Mouse (Mus musculus) adrenal gland, postnatal 36 days (tissue): ENCODE data around the gene Ugt1a6a. TPM values are rescaled to one million over a fixed set of nuclear protein-coding genes. Genes with fewer than 3 reads are reported as not detected.

Experiments used
- DNase-seq, 2 experiments: peaks; one replicate each; pipeline ENCODE4 v3.0.0; 2021; ENCODE audit warnings: mixed read lengths in 1 of 2
- total RNA-seq, 2 experiments: library from RNA; stranded (reverse); gene quantifications; 2 replicates each; pipeline ENCODE4 v1.2.3; 2021

Ugt1a6a gene
- total RNA-seq, 2 experiments from 2014 or later = 15.0 to 15.7 TPM

DNA sequence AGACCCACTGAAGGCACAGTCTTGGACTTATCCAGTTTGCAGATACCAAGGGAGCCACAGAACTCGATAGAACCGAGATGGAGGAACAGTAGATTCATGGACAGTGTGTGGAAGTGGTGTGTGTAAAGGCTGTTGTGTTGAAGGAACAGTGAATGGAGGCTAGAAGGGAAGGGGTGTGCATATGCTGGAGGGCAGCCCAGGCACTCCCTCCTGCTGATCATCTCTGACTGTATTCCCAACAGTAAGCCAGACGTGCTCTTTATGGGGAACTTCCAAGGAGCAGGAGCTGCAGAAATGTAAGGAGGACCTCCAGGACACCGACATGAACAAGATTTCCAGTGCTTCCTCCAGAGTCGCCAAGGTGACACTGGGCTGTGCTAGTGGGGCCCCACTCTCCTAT is 115.4 kb downstream of the Ugt1a6a start:
- no peak for DNase-seq

DNA sequence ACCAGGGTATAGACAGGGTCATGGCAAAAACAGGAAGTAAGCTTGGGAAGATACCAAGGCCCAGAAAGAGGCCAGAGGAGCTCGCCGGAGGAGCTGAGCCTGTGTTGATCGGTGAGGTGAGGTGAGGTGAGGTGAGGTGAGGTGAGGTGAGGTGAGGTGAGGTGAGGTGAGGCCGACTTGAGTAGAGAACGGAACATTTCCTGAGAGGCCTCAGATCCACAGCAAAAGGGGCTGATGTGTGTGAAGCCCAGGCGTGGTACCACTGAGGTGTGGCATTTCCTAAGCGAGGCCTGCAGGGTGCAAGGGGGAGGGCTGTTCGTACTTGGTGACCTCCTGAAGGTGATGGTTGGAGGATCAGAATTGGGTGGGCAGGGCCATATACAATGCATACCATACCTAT is 118.5 kb downstream of the Ugt1a6a start:
- no peak for DNase-seq

DNA sequence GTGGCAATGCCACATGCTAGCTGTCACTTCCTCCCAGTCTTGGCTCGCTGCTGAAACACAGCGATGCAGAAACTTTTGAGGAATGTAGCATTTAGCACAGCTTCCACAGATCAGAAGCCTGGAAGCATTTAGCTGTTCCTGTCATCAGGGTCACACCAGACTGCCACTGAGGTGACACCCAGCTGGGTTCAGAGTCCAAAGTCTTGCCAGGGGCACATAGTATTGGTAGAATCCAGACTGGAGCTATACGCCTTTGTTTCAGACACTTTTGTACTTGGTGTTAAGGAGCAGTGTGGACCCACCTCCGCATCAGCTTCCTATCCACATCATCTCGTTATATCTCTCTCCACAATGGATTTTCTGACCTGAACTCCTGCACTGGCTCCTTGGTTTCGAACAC is 118.9 kb downstream of the Ugt1a6a start:
- DNase-seq = no peak

DNA sequence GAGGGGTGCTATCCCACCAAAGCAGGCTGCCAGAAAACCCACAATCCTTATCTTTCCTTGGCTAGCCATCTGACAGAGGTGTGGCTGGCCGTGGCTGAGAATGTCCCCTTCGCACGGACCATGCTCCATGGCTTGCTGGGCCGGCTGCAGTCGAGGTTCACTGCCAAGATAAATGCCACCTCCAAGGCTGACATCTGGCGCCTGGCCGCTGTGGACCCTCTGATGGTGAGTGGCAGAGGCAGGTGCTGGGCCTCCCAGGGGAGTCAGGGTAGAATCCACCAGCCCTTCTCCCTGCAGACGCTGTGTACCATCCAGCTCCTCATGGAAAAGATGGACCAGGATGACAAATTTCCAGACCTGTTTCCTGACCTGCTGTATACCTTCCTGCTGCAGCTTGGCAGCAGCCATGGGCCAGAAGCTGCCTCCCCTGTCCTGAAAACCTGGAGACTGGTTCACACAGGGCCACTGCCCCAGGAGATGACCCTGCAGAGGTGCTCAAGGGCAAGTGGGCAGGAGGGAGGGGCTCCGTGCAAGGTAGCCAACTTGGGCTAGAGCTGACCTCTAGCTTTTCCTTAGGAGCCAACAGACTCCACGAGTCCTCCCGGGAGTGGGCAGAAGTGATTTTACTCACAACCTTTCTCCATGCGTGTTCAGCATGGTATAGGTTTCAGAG is 120.3 kb downstream of the Ugt1a6a start:
- DNase-seq = no peak

DNA sequence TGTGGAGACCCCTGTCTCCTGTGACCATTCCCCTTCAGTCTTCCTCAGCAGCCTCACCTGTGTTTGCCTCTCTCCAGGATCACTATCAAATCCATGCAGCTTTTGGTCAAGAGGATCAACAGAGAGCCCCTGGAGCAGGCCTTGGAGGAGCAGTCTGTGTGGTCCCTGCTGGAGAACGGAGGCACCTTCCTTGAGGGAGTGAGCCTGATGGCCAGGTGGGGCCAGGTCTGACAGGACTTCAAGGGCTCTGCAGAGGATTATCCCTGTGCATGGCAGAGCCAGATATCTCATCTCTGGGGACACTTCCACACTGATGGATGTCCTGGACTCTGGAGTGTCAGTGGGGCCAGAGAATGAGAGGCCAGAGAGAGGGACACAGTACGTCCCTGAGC is 120.9 kb downstream of the Ugt1a6a start:
- no peak for DNase-seq

DNA sequence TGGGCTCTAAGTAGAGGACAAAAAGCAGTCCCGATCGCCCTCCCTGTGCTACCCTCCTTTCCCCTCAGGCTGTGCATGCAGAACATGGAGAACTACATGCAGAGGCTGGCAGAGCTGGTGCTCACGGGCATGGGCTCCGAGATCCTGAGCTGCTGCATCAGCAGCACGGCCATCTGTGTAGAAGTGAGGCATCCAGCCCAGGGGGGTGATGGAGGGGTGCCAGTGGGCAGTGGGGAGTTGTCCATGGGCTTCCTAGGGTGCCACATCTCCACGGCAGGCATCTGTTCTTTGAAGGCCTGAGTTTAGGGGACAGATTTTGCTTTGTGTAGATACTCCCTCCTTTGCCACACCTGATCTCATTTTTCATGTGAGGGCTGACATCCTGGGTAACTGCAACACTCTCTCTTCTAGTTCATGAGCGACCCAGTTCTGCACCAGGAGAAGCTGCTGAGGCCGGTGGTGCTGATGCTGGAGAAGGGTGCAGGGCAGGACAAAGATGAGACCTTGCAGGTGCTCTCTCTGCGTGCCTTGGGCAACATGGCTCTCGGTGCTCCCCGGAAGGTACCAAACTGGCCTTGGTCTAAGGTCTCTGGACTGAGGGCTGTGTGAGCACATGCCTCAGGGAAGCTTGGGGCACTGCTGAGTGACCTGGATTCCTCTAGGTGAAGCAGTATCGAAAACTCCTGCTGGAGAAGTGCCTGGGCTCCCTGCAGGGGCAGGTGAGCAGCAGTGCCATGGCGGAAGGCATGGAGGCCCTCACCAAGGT is 121.6 kb downstream of the Ugt1a6a start:
- DNase-seq = no peak

DNA sequence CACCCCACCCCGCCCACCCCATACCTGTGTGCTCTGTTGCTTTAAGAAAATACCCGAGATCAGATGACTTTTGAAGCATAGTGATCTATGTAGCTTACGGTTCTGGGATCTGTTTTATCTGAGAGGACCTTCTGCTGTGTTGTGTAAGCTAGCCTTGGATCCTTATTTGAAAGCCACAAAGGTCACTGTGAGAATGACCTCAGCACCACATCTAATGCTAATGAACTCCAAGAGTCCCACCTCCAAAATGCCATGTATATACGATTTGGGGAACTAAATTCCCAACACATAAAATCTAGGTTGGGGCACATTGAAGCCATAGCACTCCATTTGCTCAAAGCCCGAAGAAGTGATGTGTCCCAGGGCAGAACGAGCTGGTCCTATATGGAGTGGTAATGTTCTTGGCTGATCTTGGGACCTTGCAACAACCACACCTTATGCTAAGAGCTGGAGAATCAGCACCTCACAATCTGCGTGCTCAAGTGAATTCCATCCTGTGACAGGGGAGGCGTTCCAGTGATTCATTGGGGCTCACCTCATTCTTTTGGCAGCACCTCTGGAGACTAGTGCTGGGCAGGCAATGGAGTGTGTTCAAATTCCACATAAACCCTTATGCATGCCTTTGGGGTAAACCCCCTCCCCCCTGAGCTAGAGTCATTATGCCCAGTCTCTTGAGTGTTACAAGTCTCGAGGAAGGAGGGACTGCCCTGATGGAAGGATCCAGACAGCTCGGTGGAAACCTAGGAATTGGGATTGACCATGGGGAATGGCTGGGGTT is 122.5 kb downstream of the Ugt1a6a start:
- DNase-seq = no peak

DNA sequence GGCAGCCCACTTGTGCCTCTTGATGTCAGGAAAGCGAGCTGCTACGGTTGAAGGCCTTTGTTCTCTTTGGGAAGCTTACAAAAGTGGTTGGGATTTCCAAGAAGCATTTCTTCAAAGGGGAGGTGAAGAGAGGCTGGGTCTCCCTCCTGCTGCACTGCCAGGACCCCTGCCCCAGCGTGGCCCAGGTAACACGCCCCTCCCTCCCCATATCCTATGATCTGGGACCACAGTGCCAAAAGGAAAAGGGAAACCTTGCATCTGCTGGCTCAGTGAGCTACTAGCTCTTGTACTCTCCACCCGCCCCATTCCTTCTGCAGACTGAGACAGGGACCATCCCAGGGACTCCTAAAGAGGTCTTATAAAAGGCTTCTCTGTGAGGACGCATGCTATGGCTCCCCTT is 123.1 kb downstream of the Ugt1a6a start:
- DNase-seq = no peak

DNA sequence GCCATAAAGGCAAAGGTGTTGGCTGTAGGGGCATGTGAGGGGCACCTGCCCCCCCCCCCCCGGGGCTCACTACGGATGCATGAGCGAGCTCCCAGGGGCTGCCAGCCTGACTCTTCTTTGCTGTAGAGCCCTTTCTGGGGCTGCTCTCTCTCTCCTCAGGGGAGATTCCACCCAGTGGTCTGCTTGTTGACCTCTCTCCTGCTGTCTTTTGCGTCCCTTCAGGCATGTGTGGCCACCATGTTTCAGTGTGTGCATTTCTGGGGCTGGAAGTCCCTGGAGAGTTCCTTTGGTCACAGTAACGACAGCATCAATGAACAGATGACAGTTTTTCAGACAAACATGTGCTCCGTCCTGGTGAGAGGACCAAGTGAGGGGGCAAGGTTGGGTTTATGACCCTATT is 123.8 kb downstream of the Ugt1a6a start:
- no peak for DNase-seq

DNA sequence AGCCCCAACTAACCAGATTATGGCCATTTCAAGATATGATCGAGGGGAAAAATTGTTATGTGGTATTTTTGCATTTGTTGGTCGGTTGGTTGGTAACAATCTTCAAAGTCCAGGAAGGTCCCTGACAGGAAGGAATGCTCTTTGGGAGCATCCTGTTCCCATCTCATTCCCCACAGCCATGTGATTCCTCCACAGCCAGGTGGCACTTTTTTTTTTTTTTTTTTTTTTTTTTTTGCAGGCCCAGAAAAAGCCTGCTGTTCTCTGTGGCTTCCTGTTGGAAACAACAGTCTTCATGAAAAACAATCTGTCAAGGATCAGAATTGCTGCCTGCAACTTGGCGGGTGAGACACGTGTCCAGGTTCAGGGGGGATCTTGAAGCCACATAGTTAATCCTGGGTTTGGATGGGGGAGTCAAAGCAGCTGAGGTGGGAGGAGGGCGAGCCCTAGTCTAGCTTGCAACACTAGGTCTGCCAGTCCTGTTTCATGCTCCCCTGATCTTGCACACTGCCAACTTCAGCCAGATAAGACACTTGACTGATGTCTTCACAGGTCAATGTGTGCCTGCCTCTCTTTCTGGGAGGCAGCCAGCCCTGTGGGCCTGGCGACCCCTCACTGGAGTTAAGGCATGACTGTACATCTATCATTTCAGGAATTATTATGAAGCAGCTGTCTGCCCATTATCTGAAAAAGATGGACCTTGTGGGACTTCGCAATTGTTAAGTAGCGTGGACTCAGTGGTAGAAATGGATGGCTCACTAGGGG is 124.5 kb downstream of the Ugt1a6a start:
- DNase-seq = peak; percentile 49 to 66

DNA sequence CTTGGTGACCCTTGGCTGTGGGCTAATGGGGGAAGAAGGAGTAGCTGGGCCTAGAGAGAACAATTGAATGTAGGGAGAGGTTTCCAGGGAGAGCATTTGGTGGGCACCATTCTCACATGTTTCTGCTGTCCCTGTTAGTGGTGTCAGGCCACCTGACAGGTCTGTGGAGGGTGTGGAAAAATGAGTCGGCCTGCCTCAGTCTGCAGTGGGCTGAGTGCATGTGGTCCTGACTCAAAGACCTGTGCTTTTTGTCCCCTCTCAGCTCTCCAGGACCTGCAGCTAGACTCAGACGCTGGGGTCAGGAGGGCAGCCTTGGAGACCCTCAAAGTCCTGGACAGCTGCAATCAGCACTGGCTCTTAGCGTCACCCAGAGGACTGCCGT is 125.0 kb downstream of the Ugt1a6a start:
- DNase-seq = no peak

DNA sequence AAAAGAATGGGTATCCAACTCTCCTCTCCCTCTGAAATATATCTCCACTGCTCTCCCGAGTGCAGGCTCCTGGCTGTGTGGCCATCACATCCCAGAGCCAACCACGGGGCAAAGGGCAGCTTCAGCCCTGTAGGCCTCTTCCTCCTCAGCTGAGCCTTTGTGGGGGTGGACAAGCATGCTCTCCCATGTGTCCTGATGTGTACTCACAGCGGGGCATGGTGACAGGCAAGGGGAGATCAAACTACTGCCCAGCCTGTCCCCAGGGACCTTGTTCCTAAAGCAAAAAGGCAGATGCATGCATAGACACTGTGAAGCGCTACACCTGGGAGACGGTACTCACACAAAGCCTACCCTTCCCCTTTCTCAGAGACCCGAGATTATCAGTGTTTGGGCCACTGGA is 125.5 kb downstream of the Ugt1a6a start:
- DNase-seq = peak in 1 of 2 experiments; percentile 71

DNA sequence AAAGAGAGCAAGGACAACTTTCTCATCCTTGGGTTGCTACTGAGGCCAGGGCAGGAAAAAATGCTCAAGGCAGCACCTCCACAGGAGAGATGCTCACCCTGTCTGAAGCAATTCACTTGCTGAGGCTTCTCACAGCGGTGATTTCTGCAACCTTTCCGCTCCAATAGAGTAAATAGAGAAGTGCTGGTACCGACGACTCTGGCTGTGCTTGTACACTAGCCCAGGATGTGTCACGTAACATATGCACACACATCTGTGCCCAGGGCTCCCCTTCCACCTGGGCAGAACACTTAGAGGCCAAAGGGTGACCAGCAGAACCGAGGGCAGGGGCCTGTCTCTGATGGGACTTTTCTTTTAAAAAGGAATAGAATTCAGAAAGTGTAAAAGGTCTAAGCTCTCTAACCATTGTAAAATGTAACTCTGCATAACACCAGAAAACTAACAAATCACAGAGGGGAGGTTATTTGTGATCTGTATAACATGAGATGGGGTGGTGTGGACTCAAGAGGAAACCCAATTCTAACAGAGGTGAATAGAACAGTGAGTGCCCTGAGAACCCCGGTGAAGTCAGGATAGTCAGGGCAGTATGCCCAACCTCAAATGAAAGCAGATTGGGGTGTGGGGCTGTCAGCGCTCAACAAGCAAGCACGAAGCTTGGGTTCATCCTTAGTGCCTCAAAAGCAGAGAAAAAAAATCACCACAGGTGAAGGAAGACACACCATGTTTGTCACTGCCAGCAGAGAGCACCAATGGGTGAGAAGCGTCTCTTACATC is 126.2 kb downstream of the Ugt1a6a start:
- no peak for DNase-seq

DNA sequence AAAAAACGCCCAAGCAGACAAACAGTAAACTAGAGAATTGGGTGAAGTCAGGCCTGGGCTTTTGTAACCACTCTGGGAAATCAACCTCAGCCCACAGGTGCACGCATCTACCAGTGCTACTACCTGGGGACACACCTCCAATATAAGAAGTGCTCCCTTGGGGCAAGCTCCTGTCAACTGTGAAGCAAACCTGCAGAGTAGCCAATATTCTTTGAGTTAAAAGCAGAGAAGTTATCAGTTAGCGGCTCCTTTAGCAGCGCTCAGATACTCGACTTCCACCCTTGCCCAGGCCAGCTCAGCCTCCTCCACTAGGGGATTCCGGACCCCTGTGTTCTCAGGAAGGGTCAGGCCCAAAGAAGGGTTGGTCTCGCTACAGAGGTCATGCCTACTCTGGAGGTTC is 127.1 kb downstream of the Ugt1a6a start:
- no peak for DNase-seq

DNA sequence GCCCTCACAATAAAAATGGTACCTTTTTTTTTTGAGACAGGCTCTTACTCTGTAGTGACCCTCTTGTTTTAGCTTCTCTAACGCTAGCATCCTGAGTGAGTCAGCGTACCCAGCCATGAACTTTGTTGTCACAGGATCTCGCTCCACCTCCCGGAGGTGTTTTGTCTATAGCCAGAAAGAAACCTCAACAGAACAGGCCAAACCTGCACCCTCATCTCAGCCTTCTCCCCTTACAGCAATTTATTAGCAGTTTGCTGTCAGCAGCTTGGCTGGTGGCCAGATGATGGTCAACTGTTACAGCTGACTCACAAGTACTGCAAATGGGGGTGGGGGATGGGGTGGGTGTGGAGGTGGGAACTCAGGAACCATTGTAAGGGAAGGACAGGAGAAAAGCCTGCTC is 127.6 kb downstream of the Ugt1a6a start:
- DNase-seq = peak; percentile 87 to 89

DNA sequence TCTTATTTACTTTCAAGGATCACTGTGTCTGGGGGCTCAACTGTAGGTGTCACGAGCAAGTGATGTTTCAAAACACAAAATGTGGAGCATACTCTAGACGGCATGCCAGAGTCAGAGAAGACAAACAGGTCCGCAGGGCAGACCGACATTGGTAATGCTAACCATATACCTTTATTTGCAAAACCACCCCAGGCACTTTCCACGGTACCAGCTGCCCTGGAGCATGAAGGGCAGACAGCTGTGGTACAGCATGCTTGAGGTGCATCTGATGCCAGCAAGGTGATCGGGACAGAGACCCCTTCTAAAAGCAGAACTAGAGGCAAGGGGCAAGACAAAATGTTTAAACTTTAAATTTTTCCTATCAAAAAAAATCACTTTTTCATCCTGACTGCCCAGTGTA is 128.4 kb downstream of the Ugt1a6a start:
- no peak for DNase-seq

DNA sequence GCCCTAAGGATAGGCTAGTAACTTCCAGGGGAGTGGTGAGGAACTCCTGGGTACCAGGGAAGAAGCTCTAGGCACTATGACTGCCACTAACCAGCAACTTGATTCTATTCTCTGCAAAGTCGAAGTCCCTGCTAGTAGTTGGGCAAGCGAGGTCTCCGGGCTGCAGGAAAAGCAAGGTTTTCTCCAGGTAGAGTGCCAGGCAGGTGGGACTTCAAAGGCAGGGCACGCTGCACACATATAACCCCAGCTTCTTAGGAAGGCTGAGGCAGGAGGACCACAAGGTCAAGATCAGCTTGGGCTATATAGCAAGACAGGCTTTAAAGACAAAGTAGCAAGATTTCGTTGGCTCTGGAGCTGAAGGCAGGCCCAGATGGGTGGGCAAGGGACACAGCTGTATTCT is 129.2 kb downstream of the Ugt1a6a start:
- DNase-seq = no peak

DNA sequence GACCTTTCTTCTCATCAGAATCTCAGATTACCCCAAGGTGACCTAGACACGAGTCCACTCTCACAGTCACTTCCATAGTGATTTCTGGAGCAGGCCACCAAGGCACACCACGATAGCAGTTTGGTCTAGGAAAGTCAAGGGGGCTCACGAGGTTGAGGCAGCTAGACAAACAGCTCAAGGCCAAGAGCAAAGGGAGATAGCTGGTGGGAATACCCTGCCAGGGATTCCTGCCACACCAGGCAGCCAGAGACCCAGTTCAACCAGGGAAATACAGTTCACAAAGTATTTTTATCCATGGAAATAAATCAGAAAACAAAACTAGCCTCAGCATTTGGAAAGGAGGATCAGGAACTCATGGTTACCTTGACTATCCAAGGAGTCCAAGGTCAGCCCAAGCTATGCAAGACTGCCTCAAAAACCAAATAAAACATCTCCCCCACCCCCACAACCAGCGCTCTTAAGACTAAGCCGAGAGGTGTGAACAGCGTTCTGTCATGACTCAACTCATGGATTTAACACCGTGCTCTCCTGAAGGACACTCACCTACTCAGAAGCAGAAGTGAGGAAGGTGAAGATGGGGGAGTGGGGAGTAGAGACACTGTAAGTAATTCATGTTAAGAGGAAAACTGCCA is 129.7 kb downstream of the Ugt1a6a start:
- DNase-seq = no peak

DNA sequence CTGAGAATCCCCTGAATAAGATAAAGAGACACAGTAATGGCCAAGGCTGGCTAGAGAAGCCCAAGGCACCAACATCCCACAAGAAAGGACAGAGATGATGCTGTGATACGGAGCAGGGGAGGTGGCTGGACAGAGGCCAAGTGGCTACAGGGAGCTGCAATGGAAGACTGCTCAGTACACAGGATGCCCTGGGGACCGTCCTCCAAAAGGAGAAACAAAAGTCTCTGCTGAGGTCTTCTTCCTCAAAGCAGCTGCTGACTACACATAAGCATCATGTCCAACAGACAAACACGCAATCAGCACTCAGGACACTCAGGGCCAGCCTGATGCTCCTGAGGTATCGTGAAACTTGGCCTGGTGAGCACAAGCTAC is 130.2 kb downstream of the Ugt1a6a start:
- peak in 1 of 2 experiments; percentile 70 for DNase-seq

DNA sequence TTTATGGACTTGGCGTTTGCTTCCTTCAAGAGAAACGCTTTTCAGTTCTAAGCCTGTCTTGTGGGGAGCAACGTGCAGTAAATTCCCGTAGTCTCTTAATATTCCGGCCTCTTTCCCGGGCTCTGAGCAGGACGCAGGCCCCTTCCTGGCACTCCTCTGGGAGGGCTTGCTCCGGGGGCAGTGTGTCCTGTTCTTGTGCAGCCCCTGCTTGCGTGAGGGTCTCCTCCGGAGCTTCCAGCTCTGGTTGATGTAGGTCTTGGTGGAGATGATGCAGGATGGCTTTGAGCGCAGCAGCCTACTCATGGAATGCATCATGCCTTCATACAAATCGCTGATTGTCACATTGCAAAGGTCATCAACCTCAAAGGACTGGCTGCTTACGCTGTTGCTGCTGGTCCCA is 131.5 kb downstream of the Ugt1a6a start:
- DNase-seq = no peak

DNA sequence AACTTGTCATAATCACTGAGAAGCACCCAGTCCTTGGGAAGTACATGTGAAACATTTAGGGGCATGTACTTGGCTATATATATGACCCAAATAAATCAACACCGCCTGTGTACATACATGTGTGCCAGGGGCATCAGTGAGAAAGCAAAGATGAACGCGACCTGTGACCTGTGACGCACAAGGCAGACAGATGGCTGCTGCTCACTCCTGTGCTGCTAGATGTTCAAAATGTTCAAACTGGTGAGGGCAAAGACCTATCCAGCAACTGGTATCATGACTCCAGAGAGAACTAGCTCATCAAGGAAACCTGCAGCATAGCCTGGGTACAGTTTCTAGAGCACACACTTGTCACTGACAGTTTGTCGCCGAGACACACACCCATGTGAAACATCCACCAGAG is 132.9 kb downstream of the Ugt1a6a start:
- no peak for DNase-seq
